Mouse (Mus musculus): ENCODE results near the gene Ppa1. TPM values are rescaled to one million over a fixed set of nuclear protein-coding genes. Genes with fewer than 3 reads are reported as not detected.
A peak's percentile ranks its signal among the peaks of the same experiment; 100 is the strongest.

Gene Ppa1
- polyA plus RNA-seq, 1 experiment: 99.8 TPM

DNA sequence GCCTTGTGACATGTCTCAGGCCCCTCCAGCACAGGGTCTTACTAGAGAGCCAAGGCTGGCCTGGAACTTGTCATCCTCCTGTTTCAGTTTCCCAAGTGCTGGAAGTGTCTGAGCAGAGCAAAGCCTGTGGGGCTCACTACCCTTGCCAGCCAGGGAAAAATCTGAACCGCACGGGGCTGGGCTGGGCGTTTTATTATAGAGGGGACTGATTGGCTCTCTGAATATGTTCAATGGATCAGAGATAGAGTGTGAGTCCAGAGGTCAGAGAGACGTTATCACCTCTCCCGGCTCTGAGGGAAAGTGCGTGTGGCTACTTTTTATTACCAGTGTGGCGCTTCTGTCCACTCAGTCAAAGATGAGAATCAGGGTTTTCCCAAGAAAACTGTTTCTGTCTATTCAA lies 1.8 kb upstream of the Ppa1 start:
- DNase-seq (ENCODE audit: low spot score): no peak

DNA sequence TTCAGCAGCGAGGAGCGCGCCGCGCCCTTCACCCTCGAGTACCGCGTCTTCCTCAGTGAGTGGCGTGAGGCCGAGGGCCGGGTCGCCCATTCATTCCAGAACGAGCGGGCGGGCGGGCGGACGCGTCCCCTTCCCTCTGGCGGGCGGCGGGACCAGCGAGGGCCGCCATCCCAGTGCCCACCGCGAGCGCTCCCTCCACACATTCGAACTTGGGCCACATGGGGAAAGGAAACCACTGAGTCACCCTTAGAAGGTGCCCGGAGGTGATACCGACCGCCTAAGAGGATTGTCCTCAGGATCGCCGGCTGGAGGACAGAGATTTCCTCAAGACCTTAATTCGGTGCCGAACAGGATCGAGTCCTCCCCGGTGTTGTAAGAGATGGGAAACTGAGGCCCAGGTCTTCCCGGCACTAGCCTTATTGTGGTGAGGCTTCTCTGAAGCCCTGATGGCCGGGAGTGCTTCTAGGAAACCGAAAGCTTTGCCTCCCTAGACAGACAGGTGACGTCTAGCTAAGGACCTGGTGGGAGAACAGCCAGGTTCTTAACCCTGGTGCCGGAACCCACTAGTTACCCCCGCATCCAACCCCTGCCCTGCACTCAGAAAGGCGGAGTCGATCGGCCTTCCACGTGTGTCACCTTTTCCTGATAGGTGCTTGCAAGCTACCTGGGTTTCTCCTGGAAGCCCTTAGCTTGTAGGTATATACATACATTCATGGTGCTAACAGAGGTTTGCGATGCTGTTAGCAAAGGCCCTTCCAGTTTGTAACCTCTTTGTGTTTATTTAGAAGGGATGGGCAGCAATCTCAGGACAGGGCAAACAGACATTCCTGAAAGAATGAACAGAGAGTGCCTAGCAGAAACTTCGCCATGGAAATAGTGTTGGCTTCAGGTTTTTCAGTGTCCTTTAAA lies 639 bp downstream of the Ppa1 start:
- DNase-seq (ENCODE audit: low spot score): no peak

DNA sequence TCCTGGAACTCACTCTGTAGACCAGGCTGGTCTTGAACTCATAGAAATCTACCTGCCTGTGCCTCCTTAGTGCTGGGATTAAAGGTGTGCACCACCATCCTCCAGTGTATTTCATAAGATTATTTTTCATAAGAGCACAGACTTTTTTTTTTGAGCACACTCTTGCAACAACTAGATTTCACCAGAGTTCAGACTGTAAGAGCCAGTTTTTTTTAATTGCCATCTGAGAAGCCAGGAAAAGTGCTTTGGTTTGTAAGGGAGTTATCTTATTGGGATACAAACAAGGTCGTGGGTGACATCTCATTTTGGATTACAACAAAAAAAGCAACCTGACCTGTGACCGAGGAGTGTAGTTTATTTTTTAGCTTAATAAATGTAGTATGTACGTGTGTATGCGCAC lies 5.8 kb downstream of the Ppa1 start:
- DNase-seq (ENCODE audit: low spot score): no peak

DNA sequence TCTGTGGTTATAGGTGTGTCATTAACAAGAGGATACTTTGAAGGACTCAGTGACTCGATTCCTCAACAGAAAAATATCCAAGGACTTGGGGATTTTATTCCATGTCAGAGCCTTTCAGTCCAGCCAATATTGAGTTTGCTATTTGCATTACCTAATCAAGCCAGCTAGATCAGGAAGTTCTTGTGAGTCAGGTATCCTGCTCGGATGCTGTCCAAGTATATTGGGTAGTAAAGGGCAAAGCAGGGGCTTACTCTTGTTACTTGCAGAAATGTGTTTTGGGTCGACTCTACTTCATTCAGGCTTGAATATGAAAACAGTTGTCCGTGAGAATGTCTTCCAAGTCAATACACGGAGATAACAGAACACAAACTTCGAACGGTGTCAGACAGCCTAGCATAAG lies 6.3 kb downstream of the Ppa1 start:
- no peak for DNase-seq (ENCODE audit: low spot score)

DNA sequence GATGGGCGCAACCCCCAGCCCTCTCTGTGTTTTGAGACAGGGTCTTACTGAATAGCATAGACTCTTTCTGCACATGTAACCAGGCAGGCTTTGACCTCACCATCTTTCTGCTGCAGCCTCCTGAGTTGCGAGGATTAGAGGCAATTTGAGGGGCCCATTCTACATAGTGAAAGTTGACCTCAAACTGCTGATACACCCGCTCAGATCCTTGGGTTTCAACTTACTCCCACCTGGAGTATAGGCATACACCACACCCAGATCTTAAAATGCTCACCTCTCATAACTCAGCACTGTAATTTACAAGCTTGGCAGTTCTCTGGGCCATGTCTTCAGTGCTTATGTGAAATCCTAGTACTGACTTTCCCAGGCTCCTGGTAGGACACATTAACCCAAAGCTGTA lies 6.8 kb downstream of the Ppa1 start:
- DNase-seq (ENCODE audit: low spot score): no peak

DNA sequence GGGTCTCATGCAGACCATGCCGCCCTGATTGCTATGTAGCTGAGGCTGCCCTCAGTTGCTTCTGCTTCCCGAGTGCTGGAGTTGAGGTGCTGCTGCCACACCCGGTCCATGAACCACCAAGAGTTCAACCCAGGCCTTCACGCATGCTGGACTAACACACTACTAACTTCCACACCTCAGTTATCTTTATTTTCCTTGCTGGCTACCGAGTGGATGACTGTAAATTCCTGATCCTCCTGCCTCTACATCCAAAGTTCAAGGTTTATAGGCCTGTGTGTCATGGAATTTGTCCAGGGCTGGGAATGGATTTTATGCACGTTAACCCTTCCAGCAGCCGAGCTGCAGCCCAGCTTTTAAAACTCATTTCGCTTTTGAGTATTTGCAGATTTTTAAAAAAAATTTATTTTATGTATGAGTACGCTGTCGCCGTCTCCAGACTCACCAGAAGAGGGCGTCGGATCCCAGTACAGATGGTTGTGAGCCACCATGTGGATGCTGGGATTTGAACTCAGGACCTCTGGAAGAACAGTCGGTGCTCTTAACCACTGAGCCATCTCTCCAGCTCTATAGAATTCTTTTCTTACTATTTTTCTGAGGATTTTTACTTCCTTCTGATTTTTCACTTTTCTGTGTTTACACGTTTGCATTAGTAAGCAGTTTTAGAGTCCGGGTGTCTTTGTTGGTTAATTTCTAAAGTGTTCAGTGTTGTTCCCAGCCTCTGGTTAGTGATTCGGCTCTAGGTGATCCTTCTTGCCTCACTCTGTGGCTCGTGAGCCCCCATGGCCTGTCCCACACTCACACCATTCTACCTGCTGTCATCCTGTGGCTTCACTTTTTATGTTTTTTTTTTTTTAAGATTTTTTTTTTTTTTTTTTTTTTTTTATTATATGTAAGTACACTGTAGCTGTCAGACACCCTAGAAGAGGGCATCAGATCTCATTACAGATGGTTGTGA lies 8.9 kb downstream of the Ppa1 start:
- no peak for DNase-seq (ENCODE audit: low spot score)

DNA sequence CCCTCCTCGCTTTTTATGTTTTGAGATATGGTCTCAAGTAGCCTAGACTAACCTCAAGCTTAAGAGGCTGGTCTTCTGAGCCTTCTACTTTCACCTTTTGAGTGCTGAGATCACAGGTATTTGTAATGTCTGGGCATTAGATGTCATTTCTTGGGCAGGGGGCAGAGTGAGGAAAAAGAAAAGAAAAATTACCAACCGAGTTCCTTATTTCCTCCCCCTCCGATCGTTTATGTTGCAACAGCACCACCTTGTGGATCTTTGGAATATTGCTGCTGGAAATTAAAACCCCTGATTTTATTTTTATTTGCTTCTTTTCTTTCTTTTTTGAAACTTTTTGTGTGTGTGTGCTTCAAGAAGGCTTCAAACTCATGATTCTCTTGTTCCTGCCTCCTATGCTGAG lies 9.6 kb downstream of the Ppa1 start:
- DNase-seq (ENCODE audit: low spot score): no peak

DNA sequence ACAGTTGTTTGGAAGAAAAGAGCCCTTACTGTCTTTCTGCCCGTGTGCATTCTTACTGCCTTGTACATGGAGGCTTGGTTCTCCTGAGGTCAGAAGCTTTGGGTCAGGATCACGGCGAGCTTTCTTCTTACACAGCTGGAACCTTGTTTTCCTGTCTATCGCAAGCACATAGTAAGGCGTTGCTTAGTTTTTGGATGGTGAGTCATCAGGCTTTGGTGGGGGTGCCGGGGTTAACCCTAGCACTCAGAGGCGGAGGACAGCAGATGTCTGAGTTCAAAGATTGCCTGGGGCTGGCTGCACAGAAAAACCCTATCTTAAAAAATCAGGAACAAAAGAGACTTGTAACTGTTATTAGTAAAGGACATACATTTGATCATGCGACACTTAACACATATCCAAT lies 13.5 kb downstream of the Ppa1 start:
- no peak for DNase-seq (ENCODE audit: low spot score)

DNA sequence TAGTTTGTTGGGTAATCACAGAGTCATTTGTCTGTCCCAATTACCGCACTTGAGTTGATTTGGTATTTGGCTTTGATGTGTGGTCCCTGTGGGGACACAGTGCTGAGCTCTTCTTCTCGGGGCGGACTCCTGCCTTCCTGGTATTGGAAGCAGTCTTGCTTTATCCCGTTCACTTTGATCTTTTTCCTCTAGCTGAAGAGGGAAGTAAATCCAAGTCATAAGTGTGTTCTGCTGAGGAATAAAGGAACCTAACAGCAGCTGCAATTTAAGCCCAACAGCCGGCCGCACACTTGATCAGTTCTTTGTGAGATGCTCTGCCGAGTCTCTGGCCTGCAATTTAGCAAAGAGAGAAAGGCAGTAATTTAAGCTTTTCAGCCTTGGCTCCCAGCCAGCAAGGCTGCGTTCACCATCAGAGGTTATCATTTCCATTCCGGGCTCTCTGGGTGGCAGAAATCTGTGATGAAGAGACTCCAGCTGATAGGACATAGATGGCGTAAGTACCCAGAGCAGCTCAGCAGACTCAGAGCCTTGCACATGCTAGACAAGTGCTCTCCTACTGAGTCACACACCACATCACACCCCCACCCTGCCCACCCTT lies 14.1 kb downstream of the Ppa1 start:
- DNase-seq (ENCODE audit: low spot score): no peak

DNA sequence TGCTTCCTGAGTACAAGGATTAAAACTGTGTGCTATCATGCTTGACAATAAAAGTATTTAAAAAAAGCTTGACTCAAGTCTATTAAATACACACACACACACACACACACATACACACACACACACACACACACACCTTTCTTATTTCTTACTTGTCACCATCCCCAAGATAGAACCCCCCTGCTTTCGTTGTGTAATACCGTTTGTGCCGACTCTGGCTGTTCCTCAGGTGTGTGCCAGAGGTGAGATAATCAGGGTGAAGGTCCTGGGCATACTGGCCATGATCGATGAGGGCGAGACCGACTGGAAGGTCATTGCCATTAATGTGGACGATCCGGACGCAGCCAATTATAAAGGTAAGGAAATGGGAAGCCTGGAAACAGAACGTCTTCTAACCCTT lies 16.8 kb downstream of the Ppa1 start:
- DNase-seq (ENCODE audit: low spot score): no peak

DNA sequence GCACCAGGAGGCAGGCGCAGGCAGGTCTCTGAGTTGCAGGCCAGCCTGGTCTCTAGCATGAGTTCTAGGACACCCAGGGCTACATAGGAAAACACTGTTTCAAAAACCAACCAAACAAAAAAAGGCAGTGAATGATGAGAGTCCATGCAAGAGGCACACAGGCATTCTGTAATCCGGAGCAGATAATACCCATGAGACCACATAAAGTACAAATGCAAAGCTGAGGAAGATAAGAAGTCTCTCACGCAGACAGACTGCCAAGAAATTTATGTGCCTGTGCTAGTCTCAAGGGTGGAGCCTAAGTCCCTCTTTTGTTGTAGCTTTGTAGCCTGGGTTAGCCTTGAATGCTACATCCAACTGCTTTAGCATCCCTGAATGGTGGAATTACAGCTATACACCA lies 17.3 kb downstream of the Ppa1 start:
- DNase-seq (ENCODE audit: low spot score): no peak

DNA sequence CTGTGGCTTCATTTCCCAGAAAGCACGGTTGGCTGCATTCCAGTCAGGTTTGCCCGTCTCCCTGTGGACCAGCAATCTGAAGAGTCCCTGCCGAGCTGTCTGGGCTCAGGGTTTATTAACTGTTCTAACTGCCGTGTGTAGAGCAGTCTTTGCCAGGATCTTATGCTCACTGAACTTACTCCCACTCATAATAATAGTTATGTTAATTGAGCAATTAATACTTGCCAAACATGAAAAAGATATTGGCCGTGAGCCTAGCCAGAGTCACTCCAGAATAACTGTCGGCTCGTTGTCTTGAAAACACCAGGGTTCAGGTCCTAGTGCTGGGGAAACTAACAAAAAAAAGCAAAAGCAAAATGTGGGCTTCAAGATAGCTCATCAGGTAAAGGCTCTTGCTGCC lies 20.9 kb downstream of the Ppa1 start:
- DNase-seq (ENCODE audit: low spot score): no peak

DNA sequence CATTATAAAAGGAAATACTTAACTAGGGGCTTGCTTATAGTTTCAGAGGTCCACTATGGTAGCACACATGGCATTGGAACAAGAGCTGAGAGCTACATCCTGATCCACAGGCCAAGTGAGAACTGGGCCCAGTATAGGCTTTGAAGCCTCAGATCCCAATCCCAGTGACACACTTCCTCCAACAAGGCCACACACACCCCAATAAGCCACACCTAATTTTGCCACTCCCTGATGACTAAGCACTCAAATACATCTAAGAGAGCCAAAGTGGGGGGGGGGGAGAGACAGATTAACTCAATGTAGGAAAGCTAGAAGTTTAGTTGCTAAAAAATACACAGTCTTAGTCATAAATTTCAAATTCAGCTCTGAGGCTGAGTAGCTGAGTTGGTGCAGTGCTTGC lies 21.5 kb downstream of the Ppa1 start:
- DNase-seq (ENCODE audit: low spot score): no peak

DNA sequence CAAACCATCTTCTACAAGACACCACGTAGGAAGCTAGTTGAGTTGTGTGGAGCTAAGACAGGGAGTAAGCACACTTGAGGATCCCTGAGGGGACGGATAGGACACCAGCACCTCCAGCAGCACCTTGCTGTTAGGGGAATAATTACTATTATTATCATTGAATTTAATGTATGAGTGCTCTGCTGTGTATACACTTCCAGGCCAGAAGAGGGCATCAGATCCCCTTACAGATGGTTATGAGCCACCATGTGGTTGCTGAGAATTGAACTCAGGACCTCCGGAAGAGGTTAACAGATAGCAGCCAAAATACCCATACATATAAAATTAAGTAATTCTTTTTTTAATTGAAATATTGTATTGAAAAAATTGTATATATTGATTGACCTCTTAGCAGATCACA lies 22.4 kb downstream of the Ppa1 start:
- no peak for DNase-seq (ENCODE audit: low spot score)

DNA sequence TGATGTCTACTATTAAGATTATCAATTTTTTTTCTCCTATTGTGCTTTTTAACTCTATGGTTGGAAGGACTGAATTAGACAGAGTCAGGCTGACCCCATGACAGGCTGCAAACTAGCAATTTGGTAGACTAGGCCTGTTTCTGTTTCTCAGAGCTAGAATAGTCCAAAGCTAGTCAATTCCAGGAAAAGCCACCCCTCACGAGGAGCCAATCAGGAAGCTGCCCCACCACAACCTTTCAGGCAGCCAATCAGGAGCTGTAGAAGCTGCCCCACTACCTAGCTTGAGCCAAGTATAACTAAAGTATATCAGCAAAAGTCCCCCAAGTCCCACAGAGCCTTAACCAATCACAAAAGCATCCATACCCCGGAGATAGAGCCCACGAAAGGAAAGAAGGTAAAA lies 27.6 kb downstream of the Ppa1 start:
- no peak for DNase-seq (ENCODE audit: low spot score)

DNA sequence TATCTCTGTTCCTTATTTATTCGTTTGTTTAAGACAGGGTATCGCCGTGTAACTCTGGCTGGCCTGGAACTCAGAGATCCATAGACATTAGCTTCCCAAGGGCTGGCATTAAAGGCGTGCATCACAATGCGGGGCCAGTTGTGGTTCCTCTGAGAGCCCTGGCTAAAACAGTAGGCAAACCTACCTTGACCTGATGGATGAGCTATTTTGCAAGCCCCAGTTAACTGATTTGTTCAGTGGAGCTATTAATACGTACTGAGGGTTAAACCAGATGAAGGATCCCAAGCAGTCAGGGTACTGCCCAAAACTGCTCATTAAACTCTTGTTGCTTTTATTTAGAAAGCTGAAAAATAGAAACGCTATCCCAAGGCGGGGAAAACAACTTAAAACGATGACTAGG lies 31.2 kb downstream of the Ppa1 start:
- DNase-seq (ENCODE audit: low spot score): no peak

DNA sequence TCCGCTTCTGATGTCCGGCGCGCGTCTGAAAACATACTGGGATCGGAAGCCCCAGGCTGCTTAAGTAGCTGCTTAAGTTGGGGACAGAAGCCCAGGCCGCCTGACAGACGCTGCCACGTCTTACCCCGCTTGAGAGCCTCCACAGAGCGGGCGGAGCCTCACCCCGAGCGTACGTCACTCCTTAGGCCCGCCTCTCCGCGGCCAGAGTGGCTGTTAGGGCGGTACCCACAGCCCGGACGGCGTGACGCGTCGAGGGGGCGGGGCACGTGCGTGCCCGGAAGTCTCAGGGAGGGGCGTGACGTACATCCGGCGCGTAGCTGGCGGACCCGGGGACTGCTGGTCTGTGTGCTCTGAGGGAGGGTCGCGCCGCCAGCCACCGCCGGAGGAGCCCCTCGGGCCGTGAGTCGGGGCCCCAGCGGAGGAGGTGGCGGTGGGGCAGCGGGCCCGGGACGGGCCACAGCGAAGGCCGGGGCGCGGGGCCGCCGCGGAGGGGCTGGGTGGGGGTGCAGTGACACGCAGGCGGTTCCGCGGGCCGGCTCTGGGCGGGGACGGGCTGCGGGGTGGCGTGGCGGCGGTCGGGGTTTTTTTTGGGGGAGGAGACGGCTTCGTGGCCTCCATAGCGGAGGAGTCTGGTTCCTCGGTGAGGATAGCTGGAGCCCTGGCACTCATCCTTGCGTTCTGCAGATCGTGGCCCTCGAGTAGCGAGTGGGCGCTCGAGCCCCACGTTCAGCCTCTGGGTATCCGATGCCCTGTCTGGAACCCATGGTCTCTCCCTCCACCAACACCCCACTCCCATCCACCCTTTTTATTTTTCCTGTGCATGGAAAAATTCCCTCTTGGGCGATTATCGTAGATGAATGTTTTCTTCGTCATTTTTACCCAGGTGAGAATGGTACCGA lies 31.9 kb downstream of the Ppa1 start, which contains the start of gene Sar1a:
Sar1a (plus strand) TSS at position 285 of the 899 bp plus-strand sequence.
- DNase-seq (ENCODE audit: low spot score): peak; percentile 98

DNA sequence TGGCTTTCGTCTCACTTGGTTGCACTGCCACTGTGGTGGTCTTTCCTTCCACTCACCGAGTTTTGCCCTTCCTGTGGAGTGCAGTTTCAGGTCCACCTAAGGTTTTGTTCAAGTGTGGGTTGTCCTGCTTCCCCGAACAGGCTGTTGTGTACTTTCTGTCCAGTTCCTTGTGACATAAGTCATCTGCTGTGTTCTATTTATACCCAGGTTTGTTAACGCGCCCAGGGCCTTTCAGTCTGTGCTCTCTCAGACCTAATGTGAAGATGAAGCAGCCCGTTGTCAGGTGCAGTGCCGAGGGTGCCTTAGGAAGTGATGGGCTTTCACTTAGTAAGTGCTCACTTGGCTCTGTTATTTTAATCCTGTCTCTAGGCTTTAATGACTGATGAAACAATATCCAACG lies 41.1 kb downstream of the Ppa1 start:
- no peak for DNase-seq (ENCODE audit: low spot score)

DNA sequence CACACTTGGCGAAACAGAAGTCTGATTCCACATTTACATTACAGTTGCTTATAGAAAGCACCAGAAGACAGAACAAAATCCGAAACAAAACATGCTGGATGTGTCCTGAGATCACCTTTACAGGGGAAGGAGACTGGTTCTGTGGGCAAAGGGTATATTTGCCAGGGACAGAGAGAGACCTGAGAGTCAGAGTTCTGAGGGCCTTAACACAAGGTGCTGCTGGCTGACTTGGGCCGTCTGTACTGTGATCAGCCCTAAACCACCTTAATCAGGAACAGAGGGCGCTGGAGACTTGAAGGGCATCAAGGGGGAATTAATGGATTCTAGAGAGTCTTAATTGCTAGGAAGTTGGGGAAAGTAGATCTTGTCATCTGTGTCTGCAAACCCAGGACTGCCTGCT lies 45.2 kb downstream of the Ppa1 start:
- no peak for DNase-seq (ENCODE audit: low spot score)

DNA sequence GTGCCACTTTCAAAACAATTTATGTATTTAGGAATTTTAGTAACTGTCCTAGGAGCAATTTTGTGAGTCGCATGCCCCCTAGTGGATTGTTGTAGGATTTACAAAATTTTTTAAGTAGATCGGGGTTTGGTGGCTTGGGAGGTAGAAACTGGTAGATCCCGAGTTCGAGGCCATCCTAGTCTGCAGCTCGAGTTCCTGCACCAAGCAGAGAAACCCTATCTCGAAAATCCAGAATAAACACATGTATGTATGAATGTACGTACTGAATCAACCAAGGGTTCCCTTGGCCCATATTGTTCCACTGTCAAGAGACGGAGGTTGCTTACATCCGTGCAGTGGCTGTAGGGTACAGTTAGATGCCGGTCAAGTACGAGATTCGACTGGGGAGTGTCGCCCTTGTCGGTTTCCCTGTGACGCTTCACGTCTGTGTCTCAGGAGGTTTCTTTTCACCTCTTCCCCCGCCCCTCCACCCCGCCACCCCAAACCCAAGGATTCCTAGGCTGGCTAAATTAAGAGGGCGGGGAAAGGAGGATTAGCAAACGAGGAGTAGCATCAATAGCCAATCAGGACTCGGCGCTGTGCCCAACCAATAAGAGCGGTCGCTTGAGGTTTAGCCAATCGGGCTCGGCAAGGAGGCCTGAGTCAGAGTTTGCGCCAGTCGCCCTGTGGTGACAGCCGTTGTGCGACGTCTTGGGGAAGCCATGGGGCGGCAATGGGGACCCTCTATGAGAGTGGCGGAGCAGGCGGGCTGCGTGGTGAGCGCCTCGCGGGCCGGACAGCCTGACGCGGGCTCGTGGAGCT lies 46.7 kb downstream of the Ppa1 start, which contains the start of gene Tysnd1:
Tysnd1 (plus strand) TSS at position 645 of the 801 bp plus-strand sequence.
- peak; percentile 89 for DNase-seq (ENCODE audit: low spot score)

All from urinary bladder, adult 2 months (tissue).